In genomic region chr3:116835350-116835749, GRCm38 (mm10) we compare ENCODE assay signal across 9 mouse cellular contexts. TPM values are rescaled to one million over a fixed set of nuclear protein-coding genes. Genes with fewer than 3 reads are reported as not detected.
A peak's percentile ranks its signal among the peaks of the same experiment; 100 is the strongest.
DNase-seq lines count a peak whose midpoint lies in the region; ATAC-seq lines count a peak whose summit lies in the region.
"Had no signal": no experiment of that assay in that cellular context is flagged by ENCODE, and none has a peak within 500 bp of the region (broad histone marks: within the 10 kb centered on the region; RNA-seq: fewer than 3 reads in every experiment).

No protein-coding gene starts in this region.

- peak overlapping the region; percentile 47; the same call in 1 of the 2 replicates for H3K4me3 ChIP-seq in kidney, embryonic 16.5 days (ENCODE audit: low read length)
- peak overlapping the region; percentile 44 for H3K4me3 ChIP-seq in embryonic facial prominence, embryonic 14.5 days (ENCODE audit: low read depth, low read length)
- peak overlapping the region; percentile 40 for H3K4me3 ChIP-seq in hindbrain, embryonic 16.5 days (ENCODE audit: low read length)
- H3K4me3 ChIP-seq in midbrain, embryonic 15.5 days: peak overlapping the region; percentile 43

- no peaks in the 10 kb centered on the region for H3K36me3 ChIP-seq in kidney, embryonic 16.5 days (ENCODE audit: insufficient read depth, low read length)
- no peaks in the 10 kb centered on the region for H3K36me3 ChIP-seq in embryonic facial prominence, embryonic 14.5 days (ENCODE audit: control insufficient read depth, insufficient read depth, low read length)
- H3K36me3 ChIP-seq in hindbrain, embryonic 16.5 days (ENCODE audit: control insufficient read depth, insufficient read depth, low read length): no peaks in the 10 kb centered on the region
- no peaks in the 10 kb centered on the region for H3K36me3 ChIP-seq in midbrain, embryonic 15.5 days (replicated peaks)
- H3K36me3 ChIP-seq: G1E had no signal

- no peaks in the 10 kb centered on the region for H3K27me3 ChIP-seq in kidney, embryonic 16.5 days (ENCODE audit: insufficient read depth, low read length)
- no peaks in the 10 kb centered on the region for H3K27me3 ChIP-seq in embryonic facial prominence, embryonic 14.5 days (replicated peaks; ENCODE audit: control insufficient read depth, insufficient read depth, low read length)
- no peaks in the 10 kb centered on the region for H3K27me3 ChIP-seq in hindbrain, embryonic 16.5 days (replicated peaks; ENCODE audit: control insufficient read depth, insufficient read depth, low read length)
- no peaks in the 10 kb centered on the region for H3K27me3 ChIP-seq in midbrain, embryonic 15.5 days (replicated peaks)

- DNase-seq in kidney, adult 11 months: no peak
- DNase-seq in embryonic facial prominence, embryonic 14.5 days (ENCODE audit: low spot score): no peak
- no peak for DNase-seq in cerebellum, postnatal 10 days
- no peak for DNase-seq in kidney, postnatal 10 days
- DNase-seq in adrenal gland, postnatal 25 days: no peak

- no peaks in the 10 kb centered on the region for H3K9me3 ChIP-seq in kidney, embryonic 16.5 days (ENCODE audit: low read length)
- H3K9me3 ChIP-seq in embryonic facial prominence, embryonic 14.5 days (ENCODE audit: control insufficient read depth, low read length): no peaks in the 10 kb centered on the region
- no peaks in the 10 kb centered on the region for H3K9me3 ChIP-seq in hindbrain, embryonic 16.5 days (ENCODE audit: control insufficient read depth, low read length)
- no peaks in the 10 kb centered on the region for H3K9me3 ChIP-seq in midbrain, embryonic 15.5 days
- H3K9me3 ChIP-seq: G1E had no signal

- H3K4me1 ChIP-seq in kidney, embryonic 16.5 days (ENCODE audit: insufficient read depth, low read length): peaks cover 5% of the 10 kb centered on the region; the same call in 1 of the 2 replicates
- no peaks in the 10 kb centered on the region for H3K4me1 ChIP-seq in embryonic facial prominence, embryonic 14.5 days (ENCODE audit: control insufficient read depth, insufficient read depth, low read length)
- H3K4me1 ChIP-seq in hindbrain, embryonic 16.5 days (ENCODE audit: control insufficient read depth, insufficient read depth, low read depth, low read length): no peaks in the 10 kb centered on the region
- H3K4me1 ChIP-seq in midbrain, embryonic 15.5 days: no peaks in the 10 kb centered on the region

- H3K4me2 ChIP-seq in kidney, embryonic 16.5 days (replicated peaks; ENCODE audit: low read depth, low read length): peak overlapping the region; percentile 77
- peak overlapping the region; percentile 80 for H3K4me2 ChIP-seq in embryonic facial prominence, embryonic 14.5 days (ENCODE audit: low read depth, low read length)
- H3K4me2 ChIP-seq in hindbrain, embryonic 16.5 days (ENCODE audit: low read length): peak overlapping the region; percentile 71
- H3K4me2 ChIP-seq in midbrain, embryonic 15.5 days: peak overlapping the region; percentile 78

- 70% methylated on average over 4 of the region's 4 CpGs for WGBS in kidney, embryonic 16.5 days
- WGBS in embryonic facial prominence, embryonic 14.5 days: 80% methylated on average over 4 of the region's 4 CpGs
- WGBS in hindbrain, embryonic 16.5 days: 75% methylated on average over 4 of the region's 4 CpGs
- WGBS in midbrain, embryonic 15.5 days: 77% methylated on average over 4 of the region's 4 CpGs

- no peak overlapping the region for H3K27ac ChIP-seq in kidney, embryonic 16.5 days (ENCODE audit: low read length)
- H3K27ac ChIP-seq in embryonic facial prominence, embryonic 14.5 days (replicated peaks; ENCODE audit: low read depth, low read length): no peak overlapping the region
- H3K27ac ChIP-seq in hindbrain, embryonic 16.5 days (ENCODE audit: low read depth, low read length): no peak overlapping the region
- H3K27ac ChIP-seq in midbrain, embryonic 15.5 days: no peak overlapping the region

- peak overlapping the region; percentile 69 for H3K9ac ChIP-seq in kidney, embryonic 16.5 days (replicated peaks; ENCODE audit: low read length)
- peak overlapping the region; percentile 66; the same call in 1 of the 2 replicates for H3K9ac ChIP-seq in embryonic facial prominence, embryonic 14.5 days (ENCODE audit: low read depth, low read length)
- peak overlapping the region; percentile 68 for H3K9ac ChIP-seq in hindbrain, embryonic 16.5 days (ENCODE audit: low read depth, low read length)
- H3K9ac ChIP-seq in midbrain, embryonic 15.5 days: peak overlapping the region; percentile 63

- ATAC-seq in kidney, embryonic 16.5 days (ENCODE audit: low FRiP score, low TSS enrichment): no peak
- no peak for ATAC-seq in embryonic facial prominence, embryonic 14.5 days (ENCODE audit: low read depth)
- ATAC-seq in hindbrain, embryonic 16.5 days: no peak
- ATAC-seq in midbrain, embryonic 15.5 days (replicated peaks): peak; percentile 18; the same call in 1 of the 2 replicates

RNA-seq across cellular contexts. Expression of gene Frrs1, which starts 23.9 kb away (rescaled TPM):
- polyA plus RNA-seq in kidney, embryonic 16.5 days (2015; fragmentation: Nextera tagmentation; extraction: Ambion mirVana): 22.4 and 28.1 TPM in 2 replicates
- polyA plus RNA-seq in embryonic facial prominence, embryonic 14.5 days (2014; fragmentation: Nextera tagmentation; extraction: Ambion mirVana): 10.0 and 13.0 TPM in 2 replicates
- polyA plus RNA-seq in hindbrain, embryonic 16.5 days (2015; fragmentation: Nextera tagmentation; extraction: Ambion mirVana): 7.1 and 7.2 TPM in 2 replicates
- polyA plus RNA-seq in midbrain, embryonic 15.5 days (2015; fragmentation: Nextera tagmentation; extraction: Ambion mirVana): 6.5 and 6.8 TPM in 2 replicates
- total RNA-seq in adrenal gland, postnatal 25 days (2021): 22.6 and 31.4 TPM in 2 replicates

RNA-seq across cellular contexts. Expression of gene Agl, which starts 27.4 kb away (rescaled TPM):
- polyA plus RNA-seq in kidney, embryonic 16.5 days (2015; fragmentation: Nextera tagmentation; extraction: Ambion mirVana): 18.1 and 20.6 TPM in 2 replicates
- polyA plus RNA-seq in embryonic facial prominence, embryonic 14.5 days (2014; fragmentation: Nextera tagmentation; extraction: Ambion mirVana): 35.5 and 48.7 TPM in 2 replicates
- 13.8 and 16.9 TPM in 2 replicates for polyA plus RNA-seq in hindbrain, embryonic 16.5 days (2015; fragmentation: Nextera tagmentation; extraction: Ambion mirVana)
- polyA plus RNA-seq in midbrain, embryonic 15.5 days (2015; fragmentation: Nextera tagmentation; extraction: Ambion mirVana): 15.8 and 17.6 TPM in 2 replicates
- 50.5 and 57.7 TPM in 2 replicates for total RNA-seq in adrenal gland, postnatal 25 days (2021)
